Mouse (Mus musculus) ES-E14 (cell line): Measurements from ENCODE around the gene Trpv1. TPM values are rescaled to one million over a fixed set of nuclear protein-coding genes. Genes with fewer than 3 reads are reported as not detected.

Experiments
- DNase-seq: peaks from one replicate; pipeline ENCODE4 v3.0.0-alpha.2; 2013; ENCODE audit warnings: low read depth, low spot score
- H3K27ac ChIP-seq: 2 replicates; pipeline ENCODE4 v1.5.1; 2012; ENCODE audit warnings: low read depth, mild to moderate bottlenecking, low read length, moderate library complexity, mixed read lengths; ENCODE audit not compliant: poor library complexity, insufficient read depth, severe bottlenecking
- H3K36me3 ChIP-seq: 2 replicates; pipeline ENCODE4 v1.6.1; 2012; ENCODE audit warnings: mild to moderate bottlenecking, low read length, moderate library complexity, mixed read lengths; ENCODE audit not compliant: control insufficient read depth, poor library complexity, insufficient read depth, severe bottlenecking
- H3K4me1 ChIP-seq, 2 experiments: fragments of 150-350 bp in 1 of 2; sonication (generic) in 1 of 2; 2 replicates each; pipeline ENCODE4 v1.6.1; 2012; ENCODE audit warnings: low read length in 2 of 2, mild to moderate bottlenecking in 1 of 2, mixed read lengths in 1 of 2; ENCODE audit not compliant: control insufficient read depth in 2 of 2, insufficient read depth in 2 of 2, poor library complexity in 1 of 2
- H3K4me3 ChIP-seq, 2 experiments: fragments of 150-350 bp in 1 of 2; sonication (generic) in 1 of 2; 2 replicates each; pipeline ENCODE4 v1.5.1; 2012; ENCODE audit warnings: low read length in 2 of 2, low read depth in 1 of 2, mild to moderate bottlenecking in 1 of 2, mixed read lengths in 1 of 2; ENCODE audit not compliant: insufficient read depth in 1 of 2, poor library complexity in 1 of 2, severe bottlenecking in 1 of 2
- H3K9ac ChIP-seq: 2 replicates; pipeline ENCODE4 v1.6.1; 2012; ENCODE audit warnings: low read depth, mild to moderate bottlenecking, low read length, mixed read lengths; ENCODE audit not compliant: poor library complexity, insufficient read depth, severe bottlenecking
- H3K9me3 ChIP-seq: fragments of 150-350 bp; sonication (generic); 2 replicates; pipeline ENCODE4 v1.6.1; 2012; ENCODE audit warnings: low read depth, mild to moderate bottlenecking, low read length; ENCODE audit not compliant: control insufficient read depth, insufficient read depth
- CHD2 ChIP-seq: IDR thresholded peaks from 2 replicates; pipeline ENCODE4 v1.6.1; 2014; ENCODE audit warnings: mild to moderate bottlenecking, low read depth, low read length, inconsistent platforms
- HCFC1 ChIP-seq: IDR thresholded peaks from 2 replicates; pipeline ENCODE4 v1.6.1; 2012; ENCODE audit warnings: low read length, inconsistent platforms, borderline replicate concordance; ENCODE audit not compliant: insufficient read depth
- MAFK ChIP-seq: IDR thresholded peaks from 2 replicates; pipeline ENCODE4 v1.6.1; 2014; ENCODE audit warnings: mild to moderate bottlenecking, low read depth, low read length, inconsistent platforms; ENCODE audit not compliant: insufficient read depth
- ZC3H11A ChIP-seq: IDR thresholded peaks from 2 replicates; pipeline ENCODE4 v1.6.1; 2012; ENCODE audit warnings: low read depth, mild to moderate bottlenecking, inconsistent platforms, low read length, borderline replicate concordance
- ZNF384 ChIP-seq: IDR thresholded peaks from 2 replicates; pipeline ENCODE4 v1.6.1; 2012; ENCODE audit warnings: low read depth, low read length, inconsistent platforms
- in situ Hi-C, 2 experiments: fragments of 600-800 bp; cut with MboI; formaldehyde crosslinking; loops; one replicate each; pipeline ENCODE4 v1.15.1; 2025; ENCODE audit warnings: low sequenced_read_pairs in 2 of 2, inconsistent platforms in 1 of 2; ENCODE audit not compliant: unreplicated experiment in 2 of 2
- total RNA-seq: library from RNA; depleted of rRNA; stranded (reverse); fragments of 300-350 nt; gene quantifications from 2 replicates; pipeline ENCODE4 v1.2.3, GENCODE M21; 2012

Trpv1 gene
- total RNA-seq, 1 experiment: 0.22 TPM

DNA sequence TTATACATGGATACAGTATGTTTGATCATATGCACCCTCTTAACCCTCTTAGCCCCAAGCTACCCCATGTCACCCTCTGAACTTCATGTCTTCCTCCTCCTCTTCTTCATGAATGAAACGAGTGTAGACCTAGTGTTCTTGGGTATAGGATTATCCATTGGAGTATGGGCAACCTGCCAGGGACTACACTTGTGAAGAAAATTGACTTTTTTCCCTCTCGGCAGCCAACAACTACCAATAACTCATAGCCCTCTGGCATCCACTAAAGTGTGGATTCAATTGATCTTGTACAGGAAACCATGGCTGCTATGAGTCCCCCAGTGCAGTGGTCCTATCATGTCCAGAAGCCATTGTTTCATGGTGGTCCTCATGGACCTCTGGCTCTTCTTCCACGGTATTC, 2.6 kb downstream of the Trpv1 start:
- Histone ChIP-seq H3K9me3 (no peaks in the 10 kb centered on the region), H3K9ac (no peak overlapping the region), H3K4me1 (no peaks in the 10 kb centered on the region), H3K36me3 (no peaks in the 10 kb centered on the region), H3K27ac (no peak overlapping the region), H3K4me3 (no peak overlapping the region)
- TF ChIP-seq CHD2 (no peak), ZC3H11A (no peak), ZNF384 (no peak), HCFC1 (no peak)
- in situ Hi-C loops: no loop called here
- no peak for DNase-seq

DNA sequence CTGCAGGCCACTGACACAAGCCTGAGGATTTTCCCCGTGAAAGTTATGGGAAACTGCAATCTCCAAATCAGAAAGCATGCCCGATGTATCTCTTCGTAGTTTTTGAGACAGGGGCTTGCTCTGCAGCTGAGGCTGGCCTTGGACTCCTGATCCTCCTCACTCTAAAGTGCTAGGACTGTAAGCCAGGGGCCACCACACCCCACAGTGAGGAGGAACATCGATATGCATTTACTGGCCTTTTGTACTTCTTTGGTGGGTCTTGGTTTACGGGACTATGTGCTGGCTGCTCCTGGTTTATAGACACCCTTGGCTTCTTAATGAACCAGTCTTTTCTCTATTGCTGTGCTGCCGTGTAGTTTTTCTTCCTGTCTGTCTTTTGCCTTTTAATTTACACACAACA, 8.1 kb downstream of the Trpv1 start:
- no peak for TF ChIP-seq ZC3H11A
- TF ChIP-seq CHD2: no peak
- no peak for TF ChIP-seq ZNF384
- H3K36me3 ChIP-seq: no peaks in the 10 kb centered on the region
- H3K4me3 ChIP-seq: no peak overlapping the region
- no peaks in the 10 kb centered on the region for H3K9me3 ChIP-seq
- H3K4me1 ChIP-seq: no peaks in the 10 kb centered on the region
- DNase-seq: no peak
- H3K9ac ChIP-seq: no peak overlapping the region
- H3K27ac ChIP-seq: no peak overlapping the region
- in situ Hi-C loops: no loop called here

DNA sequence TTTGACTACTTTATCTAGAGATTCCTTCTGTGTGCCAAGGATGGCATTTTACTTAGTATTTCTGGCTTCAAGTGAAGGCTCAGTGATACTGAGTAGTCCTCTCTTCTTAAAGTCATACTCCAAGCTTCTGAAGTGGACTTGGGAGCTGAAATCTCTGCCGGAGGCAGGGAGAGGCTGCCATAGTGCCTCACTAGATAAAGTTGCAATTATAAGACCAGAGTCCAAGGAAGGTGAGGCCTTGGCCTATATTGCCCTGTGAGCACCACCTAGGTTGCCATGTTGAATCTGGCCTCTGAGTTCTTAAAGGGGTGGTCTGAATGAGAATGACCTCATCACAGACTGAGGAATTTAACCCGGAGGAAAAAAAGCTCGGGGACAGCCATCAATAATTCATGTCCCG, 8.7 kb downstream of the Trpv1 start:
- H3K4me3 ChIP-seq: no peak overlapping the region
- H3K36me3 ChIP-seq: no peaks in the 10 kb centered on the region
- H3K27ac ChIP-seq: no peak overlapping the region
- no peaks in the 10 kb centered on the region for H3K4me1 ChIP-seq
- DNase-seq: no peak
- no peak for TF ChIP-seq ZC3H11A
- no peak for TF ChIP-seq CHD2
- TF ChIP-seq HCFC1: no peak
- TF ChIP-seq MAFK: no peak
- no peak overlapping the region for H3K9ac ChIP-seq
- in situ Hi-C loops: no loop called here
- no peaks in the 10 kb centered on the region for H3K9me3 ChIP-seq

DNA sequence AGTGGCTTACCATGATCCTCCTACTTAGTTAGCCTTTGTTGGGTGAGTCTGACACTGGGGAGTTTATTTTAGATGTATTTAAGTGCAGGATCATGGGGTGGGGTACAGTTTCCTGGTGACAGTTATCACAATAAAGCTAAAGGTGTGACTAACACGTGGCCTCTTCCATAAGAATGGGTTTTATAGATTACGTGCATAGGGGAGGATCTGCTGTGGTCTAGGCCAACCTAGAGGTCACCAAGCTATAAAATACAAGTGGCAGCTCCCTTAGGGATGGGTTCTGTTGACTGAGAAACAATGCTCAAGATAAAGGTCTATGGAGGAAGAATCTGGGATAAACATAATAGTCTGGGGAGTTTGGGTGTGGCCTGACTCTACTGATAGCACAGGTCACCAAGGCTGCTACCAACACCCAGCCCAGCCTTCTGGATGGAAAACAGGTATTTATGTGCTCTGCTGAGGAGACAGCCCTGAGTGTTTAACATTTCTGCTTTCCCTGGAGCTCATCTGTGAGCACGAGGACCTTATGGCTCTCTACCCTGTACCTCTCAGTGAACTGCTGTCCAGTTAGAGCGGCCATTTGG, 23.4 kb downstream of the Trpv1 start:
- TF ChIP-seq HCFC1: no peak
- no peak for TF ChIP-seq ZC3H11A
- no peak for TF ChIP-seq CHD2
- no peak for TF ChIP-seq ZNF384
- TF ChIP-seq MAFK: no peak
- no peaks in the 10 kb centered on the region for H3K4me1 ChIP-seq
- H3K4me3 ChIP-seq: no peak overlapping the region
- no peak for DNase-seq
- H3K9me3 ChIP-seq: no peaks in the 10 kb centered on the region
- H3K27ac ChIP-seq: no peak overlapping the region
- no peak overlapping the region for H3K9ac ChIP-seq
- no peaks in the 10 kb centered on the region for H3K36me3 ChIP-seq
- in situ Hi-C loops: no loop called here

DNA sequence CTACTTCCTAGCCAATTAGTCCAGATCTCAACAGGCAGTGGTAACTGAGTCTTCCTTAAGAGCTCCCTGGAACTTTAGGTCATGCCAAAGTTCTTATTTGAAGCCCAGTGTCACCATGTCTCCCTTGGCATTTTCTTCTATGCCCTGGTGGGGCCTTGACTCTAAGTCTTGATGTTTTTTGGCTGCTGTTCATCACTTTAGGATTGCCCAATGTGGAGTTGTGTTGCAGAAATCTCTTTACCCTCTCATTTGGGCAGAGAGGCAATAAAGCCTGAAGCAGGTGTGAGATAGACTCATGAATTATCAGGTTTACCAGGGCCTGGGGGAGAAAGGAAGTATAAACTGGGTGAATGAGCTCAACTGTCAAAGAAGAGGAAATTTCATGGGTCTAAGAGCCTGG, 24.6 kb downstream of the Trpv1 start:
- in situ Hi-C loops: no loop called here
- Histone ChIP-seq H3K4me1 (no peaks in the 10 kb centered on the region), H3K27ac (no peak overlapping the region), H3K9me3 (no peaks in the 10 kb centered on the region), H3K9ac (no peak overlapping the region), H3K36me3 (no peaks in the 10 kb centered on the region), H3K4me3 (no peak overlapping the region)
- DNase-seq: no peak
- TF ChIP-seq CHD2: no peak
